12 mouse cellular contexts compared by ENCODE assay signal in genomic region chr11:78155674-78156073, GRCm38 (mm10).
"Had no signal": no experiment of that assay in that cellular context is flagged by ENCODE, and none has a peak within 500 bp of the region (broad histone marks: within the 10 kb centered on the region; RNA-seq: fewer than 3 reads in every experiment).

No protein-coding gene starts in this region.

- H3K27ac ChIP-seq: liver, embryonic 15.5 days; midbrain, embryonic 13.5 days had no signal

- H3K4me2 ChIP-seq: liver, embryonic 15.5 days; midbrain, embryonic 13.5 days had no signal

- H3K9ac ChIP-seq: liver, embryonic 15.5 days; midbrain, embryonic 13.5 days had no signal

- H3K9me3 ChIP-seq: liver, embryonic 15.5 days; midbrain, embryonic 13.5 days had no signal

- H3K4me3 ChIP-seq: layer of hippocampus, adult 2 months; liver, embryonic 15.5 days; midbrain, embryonic 13.5 days had no signal

- ATAC-seq: lung, postnatal 0 days; midbrain, embryonic 13.5 days had no signal

- H3K27me3 ChIP-seq: liver, embryonic 15.5 days; midbrain, embryonic 13.5 days had no signal

- DNase-seq: kidney, adult 8-10 months; kidney, postnatal 10 days; lung, adult 2 months; lung, postnatal 36 days; retina, postnatal 1 day; right cerebral cortex, postnatal 4 days; spleen, adult 18-20 months; thymus, postnatal 36 days had no signal
